Mouse (Mus musculus) Muller cell, postnatal 12 days (primary cell): Measurements from ENCODE around the gene Kel.

Experiments
- DNase-seq: peaks from one replicate; pipeline ENCODE4 v3.0.0-alpha.2; 2015; ENCODE audit errors: inconsistent ontology term

The Kel gene

DNA sequence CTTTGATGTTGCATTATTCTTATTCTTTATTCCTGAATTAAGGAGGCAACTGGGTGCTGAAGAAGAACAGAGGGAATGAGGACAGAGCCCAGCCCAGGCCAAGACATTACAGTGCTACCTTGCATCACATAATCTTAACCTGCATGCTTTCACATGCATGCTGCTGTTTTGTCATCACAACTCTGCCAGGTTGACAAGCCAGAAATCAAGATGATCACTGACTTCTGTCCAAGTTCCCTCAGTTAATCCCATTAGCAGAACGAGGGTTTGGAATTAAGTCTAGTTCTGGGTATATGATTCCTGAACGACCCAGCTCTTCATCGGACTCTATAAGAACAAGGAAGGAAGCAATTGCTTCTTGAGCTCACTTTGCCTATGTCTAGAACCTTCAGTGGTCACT is 57.9 kb downstream of the Kel start:
- DNase-seq = no peak

DNA sequence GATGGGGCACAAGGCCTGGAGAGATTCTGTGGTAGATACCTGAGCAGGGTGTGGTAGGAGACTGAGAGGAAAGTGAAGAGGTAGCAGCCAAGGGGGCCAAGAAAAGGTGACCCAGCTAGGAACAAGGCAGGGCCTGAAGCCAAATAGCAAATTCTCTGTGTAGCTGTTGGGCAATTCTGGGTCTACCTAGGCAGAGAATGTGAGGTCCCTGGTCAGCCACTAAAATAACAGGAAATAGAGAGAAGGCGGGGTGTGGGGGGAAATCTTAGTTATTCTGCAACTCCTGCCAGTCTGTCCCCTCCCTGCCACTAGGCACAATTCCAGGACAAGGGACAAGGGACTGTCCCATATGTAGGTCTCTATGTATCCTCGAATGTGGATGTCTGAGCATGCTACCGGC is 60.9 kb downstream of the Kel start:
- no peak for DNase-seq

DNA sequence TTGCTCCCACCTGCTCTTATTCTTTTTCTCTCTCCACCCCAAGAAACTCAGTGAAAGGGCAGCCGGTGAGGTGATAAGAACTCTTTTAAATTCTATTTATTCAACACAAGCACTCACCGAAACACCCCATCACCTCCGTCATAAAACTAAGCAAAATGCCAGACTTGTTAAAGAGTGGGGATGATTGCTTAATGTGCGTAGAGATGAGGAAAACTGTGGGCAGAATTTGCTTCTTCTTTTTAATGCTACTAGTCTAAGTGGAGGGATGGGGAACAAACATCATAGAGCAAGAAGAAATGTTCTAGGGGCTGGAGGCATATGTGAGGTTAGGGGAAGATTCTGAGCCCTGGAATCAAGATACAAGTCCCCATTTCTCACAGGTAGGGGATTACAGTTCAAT is 61.4 kb downstream of the Kel start:
- DNase-seq = no peak

DNA sequence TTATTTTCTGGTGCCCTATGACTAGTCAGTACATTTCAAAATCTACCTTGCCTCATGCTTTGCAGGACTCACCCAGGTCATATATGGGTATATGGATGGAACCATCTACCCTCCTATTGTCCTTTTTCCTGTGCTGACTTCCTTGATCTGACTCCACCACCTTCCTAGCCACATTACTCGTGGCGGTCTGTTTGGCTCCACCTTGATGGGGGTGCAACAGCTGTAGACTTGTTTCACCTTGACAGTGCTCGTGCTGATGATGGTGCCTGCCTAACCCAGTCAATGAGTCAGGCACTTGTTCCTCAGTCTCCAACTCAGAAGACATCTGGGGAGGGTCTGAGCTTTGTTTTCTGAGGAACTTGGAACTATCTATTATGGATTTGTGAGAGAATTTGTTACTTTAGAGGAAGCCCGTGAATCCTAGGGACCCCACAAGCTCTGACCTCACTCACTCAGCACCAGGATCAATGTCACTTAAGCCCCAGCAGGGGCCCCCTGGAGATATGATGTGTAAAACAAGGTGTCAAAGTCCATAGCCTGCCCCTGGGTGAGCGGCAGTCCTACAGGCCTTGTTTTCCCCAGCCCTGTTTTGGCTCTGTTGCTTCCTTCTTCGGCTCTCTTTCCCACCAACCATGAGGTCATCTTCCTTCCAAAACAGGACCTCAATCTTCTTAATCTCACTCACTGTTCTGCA is 62.8 kb downstream of the Kel start:
- no peak for DNase-seq

DNA sequence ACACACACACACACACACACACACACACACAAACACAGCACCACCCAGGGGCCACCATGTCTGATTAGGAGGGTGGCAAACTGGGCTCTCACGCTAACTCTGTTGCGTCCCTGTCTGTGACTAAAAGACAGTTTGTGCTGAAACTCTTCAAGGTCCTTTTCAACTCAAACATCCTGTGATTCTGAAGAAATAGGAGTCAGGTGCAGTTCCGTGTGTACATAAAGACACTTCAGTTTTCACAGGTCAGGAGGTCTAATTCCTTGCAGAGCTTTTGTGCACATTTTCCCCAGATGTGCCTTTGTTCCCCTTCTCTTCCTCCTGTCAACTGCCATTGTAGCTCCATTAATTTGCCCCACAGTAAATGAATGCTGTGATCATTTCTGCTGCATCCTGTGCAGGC is 63.7 kb downstream of the Kel start:
- DNase-seq = no peak

DNA sequence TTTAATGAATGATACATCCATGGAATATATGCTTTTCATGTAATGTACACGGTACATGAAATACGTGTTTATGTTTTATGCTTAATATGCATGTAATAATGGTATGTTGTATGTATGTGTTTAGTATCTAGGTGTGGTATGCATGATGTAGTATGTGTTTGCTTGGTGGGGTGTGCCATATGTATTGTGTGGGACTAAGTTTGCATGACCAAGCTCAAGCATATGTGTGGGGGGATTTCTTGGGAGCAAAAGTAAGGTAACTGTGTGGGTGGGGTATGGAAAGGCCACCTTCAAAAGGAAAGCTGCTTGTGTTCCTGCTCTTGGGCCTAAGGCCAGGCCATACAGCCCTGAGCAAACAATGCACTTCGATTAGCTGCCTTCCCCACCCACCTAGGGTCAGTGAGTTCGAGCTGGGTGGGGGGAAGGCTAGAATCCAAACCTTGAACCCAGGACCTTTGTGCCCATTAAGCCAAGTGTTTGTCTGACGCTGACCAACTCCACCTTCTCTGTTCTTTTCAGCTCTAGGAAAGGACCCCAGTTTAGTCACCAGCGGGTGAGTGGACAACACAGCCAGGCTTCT is 66.1 kb downstream of the Kel start:
- no peak for DNase-seq

DNA sequence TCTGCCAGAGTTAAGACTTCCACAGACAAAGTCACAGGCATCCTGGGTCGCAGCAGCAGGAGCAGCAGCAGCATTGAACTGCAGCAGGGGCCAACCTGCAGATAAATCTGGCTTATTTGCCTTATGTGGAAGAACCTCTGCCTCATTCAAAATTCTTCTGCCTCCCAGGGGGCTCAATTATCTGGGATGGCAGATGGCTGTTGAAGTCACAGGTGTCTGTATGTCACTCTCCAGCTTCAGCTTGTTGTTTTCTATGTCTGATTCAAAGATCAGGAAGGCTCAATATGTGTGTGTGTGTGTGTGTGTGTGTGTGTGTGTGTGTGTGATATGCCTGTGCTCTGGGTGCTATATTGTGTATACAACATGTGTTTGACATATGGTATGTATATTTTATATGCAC is 66.7 kb downstream of the Kel start:
- no peak for DNase-seq
